Mouse (Mus musculus): ENCODE results near the gene Ssx2ip. TPM values are rescaled to one million over a fixed set of nuclear protein-coding genes. Genes with fewer than 3 reads are reported as not detected.

The Ssx2ip gene
- total RNA-seq, 2 experiments from 2014 or later = 91.0 to 91.6 TPM

DNA sequence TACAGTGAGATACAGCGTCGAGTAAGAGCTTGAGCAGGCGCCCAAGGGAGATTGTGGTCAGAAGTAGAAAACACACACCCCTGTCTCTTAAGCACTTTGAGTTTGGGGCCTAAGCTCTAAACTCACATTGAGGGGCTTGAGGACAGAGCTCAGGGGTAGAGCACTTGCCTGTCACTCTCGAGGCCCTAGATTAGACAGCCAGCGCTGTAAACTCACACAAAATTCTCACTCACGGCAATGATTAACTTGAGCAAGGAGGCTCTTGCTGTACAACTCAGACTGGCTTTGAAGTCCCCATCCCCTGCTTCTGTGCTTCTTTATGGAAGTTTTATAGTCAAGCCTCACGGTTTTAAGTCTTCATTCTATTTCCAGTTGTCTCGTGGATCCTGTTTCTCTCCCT, 25.7 kb upstream of the Ssx2ip start:
- Histone ChIP-seq H3K27ac (no peak overlapping the region), H3K4me3 (no peak overlapping the region)
- DNase-seq (ENCODE audit: extremely low spot score in 1 of 2, low spot score in 2 of 2) = no peak
- TF ChIP-seq CTCF (IDR thresholded peaks at IDR 0.05) = no peak
- intact Hi-C loops (cut with DNase I) = no loop called here

DNA sequence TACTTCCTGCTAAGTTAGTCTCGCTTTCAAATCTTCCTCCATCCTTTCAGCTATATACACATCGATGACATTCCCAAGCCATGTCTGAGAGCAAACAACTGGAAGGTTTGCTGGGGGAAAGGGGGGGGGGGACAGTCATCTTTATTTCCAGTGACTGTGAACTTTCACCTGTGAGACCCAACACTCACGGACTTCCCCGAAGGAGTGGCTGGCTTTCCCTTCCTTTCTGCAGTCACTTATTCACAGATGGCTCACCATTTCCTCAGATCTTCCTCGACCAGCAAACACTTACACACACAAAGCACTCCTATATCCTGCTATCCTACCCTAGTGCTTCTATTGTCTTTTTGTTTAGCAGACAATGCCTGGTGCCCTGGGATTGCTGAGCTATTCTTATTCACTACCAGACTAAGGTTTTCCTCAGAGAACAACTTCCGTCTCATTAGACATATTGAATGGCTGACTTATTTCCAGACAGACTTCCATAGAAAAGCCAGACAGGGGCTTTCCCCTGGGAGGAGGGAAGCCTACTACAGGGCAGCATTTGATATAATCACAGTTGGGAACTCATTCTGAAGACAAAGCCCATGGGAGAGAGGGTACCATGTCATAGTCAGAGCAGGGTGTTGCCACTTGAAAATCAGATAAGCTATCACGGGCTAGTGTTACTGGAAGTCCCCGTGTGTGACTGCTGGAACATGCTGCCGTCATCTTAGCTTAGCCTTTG, 24.5 kb upstream of the Ssx2ip start:
- intact Hi-C loops (cut with DNase I) = no loop called here

DNA sequence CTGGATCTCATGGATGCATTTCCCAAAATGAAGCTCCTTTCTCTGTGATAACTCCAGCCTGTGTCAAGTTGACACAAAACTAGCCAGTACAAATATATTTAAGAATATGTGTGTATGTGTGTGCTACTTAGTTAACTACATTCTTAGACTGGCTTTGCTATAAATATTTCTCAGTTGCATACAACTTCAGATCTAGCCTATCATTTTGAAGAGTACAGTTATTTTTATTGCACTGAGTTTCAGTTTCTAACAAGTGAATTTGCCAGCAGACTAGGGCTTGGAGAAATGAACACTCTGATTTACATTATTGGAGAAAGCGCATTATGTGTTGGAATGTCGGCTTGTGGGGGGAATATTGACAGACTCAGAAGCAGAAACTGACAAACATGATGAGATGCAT, 23.6 kb upstream of the Ssx2ip start:
- H3K4me3 ChIP-seq = no peak overlapping the region
- no peak for TF ChIP-seq CTCF (IDR thresholded peaks at IDR 0.05)
- H3K27ac ChIP-seq = peak overlapping the region; percentile 66
- intact Hi-C loops (cut with DNase I) = no loop called here
- DNase-seq (ENCODE audit: extremely low spot score in 1 of 2, low spot score in 2 of 2) = no peak

More for the DNA sequence above, 24.5 kb upstream of the Ssx2ip start:
- no peak for TF ChIP-seq CTCF (IDR thresholded peaks at IDR 0.05)
- H3K4me3 ChIP-seq = no peak overlapping the region
- no peak overlapping the region for H3K27ac ChIP-seq
- no peak for DNase-seq (ENCODE audit: extremely low spot score in 1 of 2, low spot score in 2 of 2)

DNA sequence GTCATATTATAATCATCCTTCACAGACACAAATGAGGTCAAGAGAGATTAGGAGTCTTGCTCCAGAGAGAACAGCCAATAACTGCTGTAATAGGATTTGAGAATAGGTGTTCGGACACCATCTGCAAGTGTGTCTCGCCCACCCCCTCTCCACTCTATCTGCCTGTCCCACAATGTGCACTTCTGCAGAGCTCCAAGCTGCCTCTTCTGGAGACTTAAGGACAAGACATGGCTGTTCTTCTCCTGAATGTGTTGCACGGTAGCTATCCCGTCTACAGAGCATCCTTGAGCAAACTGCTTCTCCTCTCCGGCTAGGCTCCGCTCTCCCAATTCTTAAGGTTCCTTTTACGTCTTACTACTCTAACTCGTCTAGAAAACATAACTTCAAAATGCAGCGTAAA, 23.0 kb upstream of the Ssx2ip start:
- TF ChIP-seq CTCF (IDR thresholded peaks at IDR 0.05) = no peak; the same call in none of the 2 replicates
- Histone ChIP-seq H3K27ac (peak overlapping the region; percentile 66), H3K4me3 (no peak overlapping the region)
- intact Hi-C loops (cut with DNase I) = no loop called here
- no peak for DNase-seq (ENCODE audit: extremely low spot score in 1 of 2, low spot score in 2 of 2)

DNA sequence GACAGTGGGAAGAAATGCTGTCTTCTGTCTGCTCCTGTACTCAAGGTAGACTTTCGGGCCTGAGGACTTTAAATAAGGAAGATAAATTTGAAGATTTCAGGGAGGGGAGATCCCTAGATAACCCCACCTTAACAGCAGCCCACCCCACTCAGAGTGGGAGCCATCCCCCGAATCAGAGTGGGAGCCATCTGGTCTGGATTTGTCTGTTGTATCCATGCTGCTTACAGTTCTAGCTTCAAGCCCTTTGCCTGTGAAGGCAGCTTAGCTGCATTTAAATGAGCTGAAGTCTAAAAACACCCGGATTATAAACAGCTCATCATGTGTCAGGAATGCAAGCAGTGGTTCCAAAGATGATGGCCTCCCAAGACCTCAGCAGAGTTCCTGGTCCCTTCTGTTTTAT, 17.6 kb upstream of the Ssx2ip start:
- Histone ChIP-seq H3K27ac (no peak overlapping the region), H3K4me3 (no peak overlapping the region)
- DNase-seq (ENCODE audit: extremely low spot score in 1 of 2, low spot score in 2 of 2) = no peak
- intact Hi-C loops (cut with DNase I) = no loop called here
- no peak for TF ChIP-seq CTCF (IDR thresholded peaks at IDR 0.05)

DNA sequence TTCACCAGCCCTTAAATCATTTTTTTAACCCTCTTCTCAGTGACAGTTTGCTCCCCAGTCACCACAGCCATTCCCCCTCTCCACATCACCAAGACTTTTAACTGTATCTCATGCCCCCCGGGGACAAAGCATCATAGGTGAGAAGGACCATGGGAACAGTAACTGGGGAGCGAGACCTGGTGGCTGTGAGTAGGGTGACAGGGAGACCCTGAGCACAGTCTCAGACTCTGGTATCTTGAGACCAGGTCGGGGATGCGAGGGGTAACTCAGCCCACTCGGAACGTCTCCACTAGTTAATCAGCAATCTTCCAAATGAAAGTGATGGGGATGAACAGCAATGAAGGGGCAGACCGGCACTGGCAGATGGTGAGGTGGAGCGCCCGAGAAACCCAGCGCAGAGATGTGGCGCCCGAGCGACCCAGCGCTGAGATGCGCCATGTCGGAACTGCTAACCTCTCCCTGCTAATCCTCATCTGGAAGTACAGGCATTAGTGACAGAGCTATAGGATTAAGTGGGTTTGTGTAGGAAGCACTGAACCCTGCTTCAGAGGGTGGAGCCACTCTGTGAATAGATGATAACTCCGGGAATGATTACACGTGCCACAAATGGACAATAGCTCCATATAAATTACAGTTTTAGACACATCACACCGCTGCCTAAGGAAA, 11.7 kb upstream of the Ssx2ip start:
- no peak overlapping the region for H3K4me3 ChIP-seq
- no peak overlapping the region for H3K27ac ChIP-seq
- intact Hi-C loops (cut with DNase I) = no loop called here
- no peak for DNase-seq (ENCODE audit: extremely low spot score in 1 of 2, low spot score in 2 of 2)
- TF ChIP-seq CTCF (IDR thresholded peaks at IDR 0.05) = no peak; the same call in 1 of the 2 replicates

DNA sequence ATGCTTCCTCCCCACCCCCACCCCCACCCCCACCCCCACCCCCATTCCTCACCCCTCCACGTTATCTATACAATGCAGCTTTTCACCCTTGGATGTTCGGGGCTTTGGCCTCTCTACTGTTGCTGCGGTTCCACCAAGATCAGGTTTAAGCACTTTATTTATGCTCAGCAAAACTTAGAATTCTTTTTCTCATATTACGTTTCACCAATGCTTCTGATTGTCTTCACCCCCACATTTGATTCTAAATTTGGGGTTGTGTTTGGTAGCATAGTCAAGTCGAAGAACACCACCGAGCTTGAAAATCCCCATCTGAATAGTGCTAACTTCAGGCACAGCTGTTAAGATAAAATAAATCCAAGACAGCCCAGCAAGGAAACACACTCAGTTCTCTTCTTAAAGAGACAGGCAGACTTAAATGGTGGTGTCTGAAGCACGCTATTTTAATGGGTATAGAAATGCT, 10.8 kb upstream of the Ssx2ip start:
- Histone ChIP-seq H3K27ac (no peak overlapping the region), H3K4me3 (no peak overlapping the region)
- intact Hi-C loops (cut with DNase I) = no loop called here
- DNase-seq (ENCODE audit: extremely low spot score in 1 of 2, low spot score in 2 of 2) = no peak
- no peak for TF ChIP-seq CTCF (IDR thresholded peaks at IDR 0.05)

DNA sequence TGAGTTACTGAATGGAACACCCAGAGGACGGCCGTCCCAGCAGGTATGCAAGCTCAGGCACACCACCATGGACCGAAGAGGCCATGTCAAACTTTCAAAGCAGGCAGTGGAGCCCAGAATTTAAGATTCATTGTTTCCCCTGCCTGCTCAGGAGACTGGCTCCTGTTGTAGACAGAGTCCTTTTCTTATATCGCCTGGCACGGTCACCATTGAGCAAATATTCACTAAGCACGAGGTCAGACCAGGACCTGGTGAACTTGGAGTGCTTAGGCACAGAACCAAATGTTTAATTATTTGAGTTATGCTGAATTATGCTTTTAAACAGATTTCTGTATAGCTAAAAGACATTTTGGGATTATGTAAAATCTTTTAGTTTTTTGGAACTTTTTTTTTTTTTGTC, 8.2 kb upstream of the Ssx2ip start:
- no peak for DNase-seq (ENCODE audit: extremely low spot score in 1 of 2, low spot score in 2 of 2)
- Histone ChIP-seq H3K27ac (peak overlapping the region; percentile 67), H3K4me3 (no peak overlapping the region)
- intact Hi-C loops (cut with DNase I) = no loop called here
- TF ChIP-seq CTCF (IDR thresholded peaks at IDR 0.05) = no peak

DNA sequence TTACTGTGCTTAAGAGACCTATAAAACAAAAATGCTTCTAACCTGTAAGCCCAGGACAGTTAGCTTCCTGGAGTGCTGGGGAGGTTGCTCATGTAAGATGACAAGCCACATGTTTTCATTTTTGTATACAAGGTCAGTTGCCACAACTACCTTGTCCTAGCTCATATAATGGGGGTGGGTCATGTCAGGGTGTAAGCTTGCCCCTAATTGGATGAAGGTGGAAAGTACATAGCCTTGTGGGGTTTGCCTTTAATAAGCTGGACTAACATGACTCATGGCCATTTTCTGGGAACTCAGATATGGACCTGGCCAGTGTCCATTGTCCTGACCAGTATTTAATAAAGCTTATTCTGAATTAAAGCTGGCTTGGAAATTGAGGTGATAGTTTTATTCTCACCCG, 7.5 kb upstream of the Ssx2ip start:
- DNase-seq (ENCODE audit: extremely low spot score in 1 of 2, low spot score in 2 of 2) = no peak
- no peak overlapping the region for H3K4me3 ChIP-seq
- no peak overlapping the region for H3K27ac ChIP-seq
- TF ChIP-seq CTCF (IDR thresholded peaks at IDR 0.05) = no peak
- intact Hi-C loops (cut with DNase I) = no loop called here

DNA sequence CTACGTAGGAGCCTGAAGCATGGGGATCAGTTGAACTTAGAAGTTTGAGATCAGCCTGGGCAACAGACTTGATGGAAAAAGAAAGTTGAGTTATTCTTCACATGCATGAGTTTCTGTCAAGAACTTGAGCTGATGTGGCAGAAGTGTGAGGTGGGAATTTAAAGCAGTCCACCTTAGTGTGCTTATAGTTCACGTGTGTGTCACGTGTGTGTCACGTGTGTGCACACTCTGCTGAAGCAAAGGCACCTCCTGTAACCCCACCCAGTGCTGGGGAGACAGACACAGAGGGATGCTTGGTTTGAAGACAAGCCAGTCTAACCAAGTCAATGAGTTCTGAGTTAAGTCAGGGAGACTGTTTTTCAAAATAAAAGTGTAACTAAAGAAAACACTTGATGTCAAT, 6.6 kb upstream of the Ssx2ip start:
- no peak for TF ChIP-seq CTCF (IDR thresholded peaks at IDR 0.05)
- intact Hi-C loops (cut with DNase I) = no loop called here
- Histone ChIP-seq H3K4me3 (no peak overlapping the region), H3K27ac (no peak overlapping the region)
- DNase-seq (ENCODE audit: extremely low spot score in 1 of 2, low spot score in 2 of 2) = no peak

DNA sequence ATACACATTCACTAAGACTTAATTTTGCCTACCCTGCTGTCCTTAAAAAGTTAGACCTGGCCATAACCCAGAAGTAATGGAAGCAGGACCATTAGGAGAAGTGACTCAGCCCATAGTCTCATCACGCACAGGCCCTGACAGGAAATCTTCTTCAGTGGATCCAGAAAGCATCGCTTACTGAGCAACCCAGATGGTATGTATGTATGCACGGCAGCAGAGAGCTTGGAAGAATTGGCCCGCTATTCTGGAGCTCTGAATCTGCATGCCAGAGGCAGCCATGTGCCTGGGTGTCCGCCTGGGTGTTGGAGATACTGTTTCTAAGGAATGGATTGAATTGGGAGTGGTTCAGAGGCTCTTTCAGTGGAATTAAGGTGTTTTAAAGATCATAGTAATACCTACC, 5.2 kb upstream of the Ssx2ip start:
- TF ChIP-seq CTCF (IDR thresholded peaks at IDR 0.05) = no peak
- DNase-seq (ENCODE audit: extremely low spot score in 1 of 2, low spot score in 2 of 2) = no peak
- Histone ChIP-seq H3K4me3 (no peak overlapping the region), H3K27ac (0 out of 2 replicates have a peak overlapping the region, but pooled peaks have one; percentile 47)
- intact Hi-C loops (cut with DNase I) = no loop called here

DNA sequence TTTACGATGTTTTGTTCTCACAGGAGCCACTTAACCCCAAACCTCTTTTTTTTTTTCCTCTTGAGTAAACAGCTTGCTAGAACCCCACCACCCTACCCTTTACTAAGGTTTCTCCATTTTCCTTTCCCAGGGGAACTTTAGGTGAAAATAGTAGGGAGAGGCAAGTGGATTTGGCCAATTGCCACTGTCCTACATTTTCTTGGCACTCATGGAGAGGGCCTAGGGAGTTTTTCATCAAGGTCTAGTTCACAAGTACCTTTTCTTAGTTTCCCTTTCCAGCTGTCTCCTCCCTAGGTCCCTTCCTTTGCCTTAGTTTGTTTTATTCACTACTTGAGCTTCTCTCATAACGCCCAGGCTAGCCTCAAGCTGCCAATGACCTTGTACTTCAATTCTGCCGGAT, 672 bp upstream of the Ssx2ip start:
- intact Hi-C loops (cut with DNase I) = loop anchor here (2.0 kb wide), 1 partner anchor 59 kb away; no protein-coding TSS in a partner anchor
- TF ChIP-seq CTCF (IDR thresholded peaks at IDR 0.05) = no peak
- Histone ChIP-seq H3K4me3 (peak overlapping the region; percentile 72), H3K27ac (peak overlapping the region; percentile 99)
- no peak for DNase-seq (ENCODE audit: extremely low spot score in 1 of 2, low spot score in 2 of 2)

Data from left cerebral cortex, adult 2 months (tissue).